Mouse (Mus musculus) cortical plate, adult 2 months (tissue): ENCODE data around the gene Spsb4.

Experiments used
- CTCF ChIP-seq: fragments of 200-500 bp; IDR thresholded peaks from 2 replicates; pipeline ENCODE4 v1.5.1; 2011; ENCODE audit warnings: mild to moderate bottlenecking, control low read depth, low read length; ENCODE audit not compliant: insufficient read depth; ENCODE audit errors: extremely low read depth
- POLR2A ChIP-seq: fragments of 200-500 bp; IDR thresholded peaks from 2 replicates; pipeline ENCODE4 v1.6.1; 2011; ENCODE audit warnings: mild to moderate bottlenecking, low read length, control low read depth; ENCODE audit not compliant: insufficient read depth; ENCODE audit errors: extremely low read depth

DNA sequence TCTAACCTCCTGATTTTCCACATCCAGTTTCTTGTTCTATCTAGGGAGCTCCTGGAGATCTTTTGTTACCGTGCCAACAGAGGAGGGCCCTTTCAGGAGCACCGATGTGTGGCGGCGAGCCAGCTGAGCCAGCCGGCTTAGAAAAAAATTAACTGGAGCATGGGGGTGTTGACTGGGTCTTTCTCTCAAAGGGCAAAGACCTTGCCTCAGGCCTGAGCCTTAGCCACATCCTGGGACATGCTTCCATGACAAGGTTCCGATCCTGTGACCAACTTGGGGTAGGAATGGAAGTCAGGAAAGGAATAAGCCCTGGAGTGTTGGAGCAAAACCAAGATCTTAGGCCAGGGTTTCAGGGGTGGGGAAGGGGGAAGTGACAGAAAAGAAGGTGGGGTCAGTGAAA is 2.9 kb downstream of the Spsb4 start:
- TF ChIP-seq CTCF (no peak), POLR2A (no peak)
